Mouse (Mus musculus) heart, embryonic 16.5 days (tissue): ENCODE data around the gene Ehbp1. TPM values are rescaled to one million over a fixed set of nuclear protein-coding genes. Genes with fewer than 3 reads are reported as not detected.

Experiments used
- ATAC-seq: fragments of 200-750 bp; cut with Nextera tagmentation; replicated peaks from 2 replicates; pipeline ENCODE4 v1.8.0; 2017; ENCODE audit warnings: moderate number of reproducible peaks; ENCODE audit not compliant: insufficient read depth, low FRiP score; ENCODE audit errors: extremely low read depth
- H3K27ac ChIP-seq: fragments of 300-500 bp; sonication (generic); 2 replicates; pipeline ENCODE4 v1.5.1; 2014; ENCODE audit warnings: mild to moderate bottlenecking, low read length, control low read depth, moderate library complexity
- H3K27me3 ChIP-seq: fragments of 300-500 bp; sonication (generic); 2 replicates; pipeline ENCODE4 v1.6.1; 2014; ENCODE audit warnings: low read length, mixed read lengths; ENCODE audit not compliant: control insufficient read depth, insufficient read depth
- H3K36me3 ChIP-seq: fragments of 300-500 bp; sonication (generic); 2 replicates; pipeline ENCODE4 v1.6.1; 2014; ENCODE audit not compliant: control insufficient read depth, insufficient read depth
- H3K4me1 ChIP-seq: fragments of 300-500 bp; sonication (generic); 2 replicates; pipeline ENCODE4 v1.6.1; 2014; ENCODE audit warnings: low read length, mixed read lengths; ENCODE audit not compliant: control insufficient read depth, insufficient read depth
- H3K4me2 ChIP-seq: fragments of 300-500 bp; sonication (generic); 2 replicates; pipeline ENCODE4 v1.6.1; 2014; ENCODE audit warnings: low read depth, mild to moderate bottlenecking, control low read depth, low read length
- H3K4me3 ChIP-seq: fragments of 300-500 bp; sonication (generic); 2 replicates; pipeline ENCODE4 v1.5.1; 2014; ENCODE audit warnings: mild to moderate bottlenecking, control low read depth, low read length
- H3K9ac ChIP-seq: fragments of 300-500 bp; sonication (generic); 2 replicates; pipeline ENCODE4 v1.6.1; 2014; ENCODE audit warnings: low read length, control low read depth
- H3K9me3 ChIP-seq: fragments of 300-500 bp; sonication (generic); replicated peaks from 2 replicates; pipeline ENCODE4 v1.6.1; 2016; ENCODE audit warnings: low read length; ENCODE audit not compliant: control insufficient read depth
- WGBS: fragments of 180-500 bp; shearing (Covaris S2); extraction: QIAGEN DNeasy Blood & Tissue Kit; methylation state at CpG from one replicate; pipeline ENCODE4 v1.1.7; 2014; 5-methylcytosine and 5-hydroxymethylcytosine counted together
- polyA plus RNA-seq: library from polyadenylated mRNA; unstranded; fragments of >200 nt; fragmentation: Nextera tagmentation; extraction: Ambion mirVana; gene quantifications from 2 replicates; pipeline ENCODE4 v1.2.1, GENCODE M21; 2015

The Ehbp1 gene
- polyA plus RNA-seq, 1 experiment from 2014 or later, result 55.8 TPM

DNA sequence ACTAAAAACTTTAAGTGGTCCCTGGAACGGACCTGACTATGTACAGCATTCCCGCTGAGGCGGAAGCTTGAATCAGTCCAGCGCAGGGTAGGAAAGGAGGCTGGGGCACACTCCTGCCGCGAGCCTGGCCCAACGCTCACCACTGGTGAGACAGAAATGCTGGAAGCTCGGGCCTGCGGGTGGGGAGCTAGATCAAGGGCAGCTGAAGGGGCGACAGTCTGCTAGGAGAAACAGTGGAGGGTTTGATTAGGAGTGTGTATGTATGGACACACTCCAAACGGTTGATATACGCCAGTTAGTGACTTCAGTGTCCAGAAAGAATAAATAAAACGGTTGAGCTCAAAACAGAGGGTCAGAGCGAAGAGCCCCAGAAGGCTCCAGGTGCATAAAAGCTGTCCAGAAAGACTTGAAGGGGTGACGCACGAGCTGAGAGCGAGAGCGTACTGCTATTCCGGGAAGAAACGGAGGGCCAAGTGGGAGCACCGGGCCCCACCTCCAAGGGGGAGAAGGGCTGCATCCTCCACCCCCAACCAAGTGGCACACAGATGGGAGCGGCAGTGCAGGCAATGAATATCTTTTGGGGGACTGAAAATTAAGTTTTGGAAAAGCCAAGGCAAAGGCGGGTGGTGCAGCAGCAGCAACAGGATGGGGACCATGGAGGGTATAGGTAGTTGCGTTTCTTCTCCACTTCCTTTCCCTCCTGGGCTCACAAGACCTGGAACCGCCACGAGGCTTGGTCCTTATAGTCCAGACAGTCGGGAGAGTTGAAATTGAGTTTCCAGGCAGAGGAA, 346.4 kb downstream of the Ehbp1 start:
- H3K9ac ChIP-seq, result no peak overlapping the region
- peaks cover 11% of the 10 kb centered on the region for H3K4me1 ChIP-seq
- H3K4me3 ChIP-seq, result no peak overlapping the region; the same call in 1 of the 2 replicates
- peaks cover 86% of the 10 kb centered on the region for H3K27me3 ChIP-seq
- WGBS, result 8% methylated on average over 27 of the region's 27 CpGs
- H3K9me3 ChIP-seq, result no peaks in the 10 kb centered on the region
- no peak for ATAC-seq
- H3K27ac ChIP-seq, result no peak overlapping the region
- H3K4me2 ChIP-seq, result no peak overlapping the region
- no peaks in the 10 kb centered on the region for H3K36me3 ChIP-seq

DNA sequence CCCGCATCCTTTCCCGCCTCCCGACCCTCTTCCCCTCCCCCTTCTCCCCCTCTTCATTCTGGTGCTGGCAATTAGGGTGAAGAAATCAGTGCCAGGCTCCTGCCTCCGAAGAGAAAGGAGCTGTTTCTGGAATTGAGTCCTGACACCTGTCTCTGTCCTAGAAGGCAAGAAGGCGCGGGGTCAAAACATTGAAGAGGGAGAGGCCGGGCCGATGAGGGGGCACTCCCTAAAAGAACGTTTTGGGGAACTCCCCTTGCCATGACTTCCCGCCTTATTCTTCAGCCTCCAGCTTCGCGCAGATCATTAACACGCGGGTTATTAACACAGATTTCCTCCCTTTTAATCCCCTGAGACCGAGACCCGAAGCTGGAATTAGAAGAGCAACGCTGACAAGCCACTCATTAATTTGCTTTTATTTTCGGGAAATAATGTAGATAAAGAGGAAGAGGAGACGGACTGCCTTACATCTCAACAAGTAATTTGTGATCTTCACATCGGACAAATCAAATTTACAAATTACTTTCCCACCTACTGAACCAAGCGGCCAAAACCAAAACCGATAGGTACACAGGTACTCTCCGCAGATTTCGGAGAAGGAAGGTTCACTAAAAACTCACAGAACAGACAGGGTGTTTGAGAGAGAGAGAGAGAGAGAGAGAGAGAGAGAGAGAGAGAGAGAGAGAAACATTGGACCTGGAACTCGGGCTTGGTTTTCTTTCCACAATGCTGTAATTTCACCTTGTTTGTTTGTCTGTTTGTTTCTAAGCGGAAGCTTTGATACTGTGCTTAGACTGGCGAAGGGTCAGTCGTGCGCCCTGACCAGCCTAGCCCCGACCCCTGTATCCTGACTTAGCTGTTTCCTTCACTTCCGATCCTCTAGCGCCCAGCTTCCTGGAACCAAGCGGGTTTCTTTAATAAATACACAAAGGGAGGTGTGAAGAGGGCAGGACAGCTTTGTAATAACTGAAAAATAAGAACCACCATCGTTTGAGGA, 347.4 kb downstream of the Ehbp1 start:
- H3K27ac ChIP-seq, result no peak overlapping the region
- no peak overlapping the region for H3K4me2 ChIP-seq
- 4% methylated on average over 34 of the region's 34 CpGs for WGBS
- no peaks in the 10 kb centered on the region for H3K36me3 ChIP-seq
- no peak for ATAC-seq
- peaks cover 80% of the 10 kb centered on the region for H3K27me3 ChIP-seq
- H3K4me1 ChIP-seq, result peaks cover 9% of the 10 kb centered on the region
- no peaks in the 10 kb centered on the region for H3K9me3 ChIP-seq
- no peak overlapping the region for H3K9ac ChIP-seq
- no peak overlapping the region for H3K4me3 ChIP-seq

DNA sequence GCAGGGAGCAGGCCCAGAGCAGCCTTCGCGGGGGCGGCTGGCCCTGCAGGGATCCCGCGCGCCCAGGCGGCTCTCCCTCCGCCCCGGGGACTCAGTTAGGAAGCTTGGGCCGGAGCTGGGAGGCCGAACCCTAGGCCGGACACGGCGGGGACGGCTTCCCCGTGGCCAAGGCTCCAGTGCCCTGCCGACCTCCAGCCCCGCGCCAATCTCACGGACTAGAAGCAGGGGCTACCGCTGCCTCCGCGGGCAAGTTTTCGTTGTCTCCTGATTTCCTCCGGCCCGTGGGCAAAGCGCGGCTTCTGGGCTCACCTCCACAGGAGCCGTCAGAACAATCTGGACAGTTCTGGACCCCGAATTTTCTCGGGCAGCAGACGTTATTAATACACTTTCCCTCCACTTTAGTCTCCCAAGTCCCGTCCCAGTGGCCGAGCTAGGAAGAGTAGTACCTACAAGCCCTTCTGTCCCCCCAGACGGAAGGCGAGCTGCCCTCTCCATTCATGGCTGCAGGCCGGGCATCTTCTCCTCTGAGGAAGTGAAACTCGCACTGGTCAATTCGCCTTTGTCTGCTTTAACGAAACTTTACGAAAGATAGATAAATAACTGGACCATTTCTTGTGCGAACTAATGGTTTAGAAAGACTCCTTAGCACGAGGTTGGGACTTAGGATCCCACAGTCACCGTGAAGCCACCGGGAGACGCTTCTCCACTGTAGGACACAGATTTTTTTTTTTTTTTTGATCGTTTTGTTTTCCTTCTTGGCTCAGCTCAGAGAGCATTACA, 348.3 kb downstream of the Ehbp1 start:
- peaks cover 75% of the 10 kb centered on the region for H3K27me3 ChIP-seq
- no peaks in the 10 kb centered on the region for H3K36me3 ChIP-seq
- no peak overlapping the region for H3K27ac ChIP-seq
- no peaks in the 10 kb centered on the region for H3K9me3 ChIP-seq
- 2% methylated on average over 47 of the region's 47 CpGs for WGBS
- H3K4me3 ChIP-seq, result no peak overlapping the region
- peaks cover 9% of the 10 kb centered on the region for H3K4me1 ChIP-seq
- no peak overlapping the region for H3K4me2 ChIP-seq
- no peak overlapping the region for H3K9ac ChIP-seq
- ATAC-seq, result no peak

DNA sequence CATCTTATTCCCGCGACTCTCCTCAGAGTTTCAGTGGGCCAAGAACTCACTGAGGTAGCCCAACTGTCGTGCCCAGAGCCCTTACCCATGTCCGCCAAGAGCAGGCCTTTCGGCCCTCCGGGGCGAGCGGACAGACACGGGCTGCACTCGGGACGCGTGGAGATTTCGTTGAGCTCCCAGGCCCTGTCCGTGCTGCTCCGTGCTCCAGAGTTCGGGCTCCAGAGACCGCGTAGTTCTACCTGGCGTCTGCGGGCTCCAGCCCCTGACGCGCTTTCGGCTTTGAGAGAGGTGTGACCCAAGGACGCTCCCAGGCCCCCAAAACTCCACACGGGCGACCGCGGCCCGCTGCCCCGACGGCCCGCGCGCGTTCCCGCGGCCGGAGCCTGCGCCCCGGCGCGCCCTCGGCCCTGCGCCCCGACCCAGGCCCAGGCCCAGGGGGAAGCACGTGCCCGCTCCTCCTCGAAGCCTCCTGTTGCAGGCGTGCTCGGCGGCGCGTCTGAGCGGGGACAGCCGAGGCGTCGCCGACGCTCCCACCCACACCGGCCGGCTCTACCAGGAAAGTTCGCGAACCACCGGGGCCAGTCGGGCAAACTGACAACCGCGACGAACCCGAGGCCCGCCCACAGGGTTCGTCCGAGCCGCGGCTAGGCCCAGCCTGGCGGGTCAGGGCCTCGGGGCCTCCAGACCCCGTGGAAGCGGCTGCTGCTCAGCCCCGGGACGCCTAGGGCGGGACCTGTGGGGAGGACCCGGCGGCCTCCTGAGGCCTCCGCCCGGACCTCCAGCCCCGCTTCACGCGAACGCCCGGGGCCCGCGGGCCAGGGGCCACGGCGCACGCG, 349.1 kb downstream of the Ehbp1 start:
- H3K9me3 ChIP-seq, result no peaks in the 10 kb centered on the region
- peaks cover 67% of the 10 kb centered on the region for H3K27me3 ChIP-seq
- ATAC-seq, result no peak
- no peak overlapping the region for H3K9ac ChIP-seq
- WGBS, result 3% methylated on average over 96 of the region's 96 CpGs
- H3K36me3 ChIP-seq, result no peaks in the 10 kb centered on the region
- H3K4me3 ChIP-seq, result no peak overlapping the region
- H3K4me2 ChIP-seq, result no peak overlapping the region
- no peak overlapping the region for H3K27ac ChIP-seq
- H3K4me1 ChIP-seq, result peaks cover 9% of the 10 kb centered on the region

DNA sequence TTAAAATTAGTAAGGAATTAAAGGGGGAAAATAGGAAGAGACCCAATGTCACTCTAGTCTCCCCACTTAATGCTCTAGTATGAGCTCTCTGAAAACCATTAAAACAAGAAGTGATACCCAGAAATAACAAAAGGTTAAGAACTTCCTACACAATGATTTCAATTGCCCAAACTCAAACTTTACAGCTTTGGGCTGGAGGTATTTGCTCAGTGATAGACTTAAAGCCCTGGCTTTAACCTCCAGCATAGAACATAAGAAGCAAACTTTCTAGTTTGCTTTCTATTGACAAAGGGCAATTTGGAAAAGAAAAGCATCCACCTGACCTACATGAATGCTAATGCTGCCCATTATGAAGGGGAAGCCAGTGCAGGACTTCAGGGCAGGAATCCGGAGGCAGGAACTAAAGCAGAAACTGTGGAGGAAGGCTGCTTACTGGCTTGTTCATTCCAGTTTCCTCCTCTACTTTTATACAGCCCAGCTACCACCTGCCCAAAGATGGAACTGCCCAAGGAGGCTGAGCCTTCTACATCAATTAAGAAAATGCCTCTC, 353.6 kb downstream of the Ehbp1 start:
- no peak overlapping the region for H3K27ac ChIP-seq
- ATAC-seq, result no peak
- 84% methylated on average over 1 of the region's 1 CpGs for WGBS
- no peak overlapping the region for H3K4me2 ChIP-seq
- H3K9ac ChIP-seq, result no peak overlapping the region
- no peaks in the 10 kb centered on the region for H3K9me3 ChIP-seq
- no peaks in the 10 kb centered on the region for H3K36me3 ChIP-seq
- H3K4me1 ChIP-seq, result no peaks in the 10 kb centered on the region
- no peak overlapping the region for H3K4me3 ChIP-seq
- peaks cover 29% of the 10 kb centered on the region for H3K27me3 ChIP-seq

DNA sequence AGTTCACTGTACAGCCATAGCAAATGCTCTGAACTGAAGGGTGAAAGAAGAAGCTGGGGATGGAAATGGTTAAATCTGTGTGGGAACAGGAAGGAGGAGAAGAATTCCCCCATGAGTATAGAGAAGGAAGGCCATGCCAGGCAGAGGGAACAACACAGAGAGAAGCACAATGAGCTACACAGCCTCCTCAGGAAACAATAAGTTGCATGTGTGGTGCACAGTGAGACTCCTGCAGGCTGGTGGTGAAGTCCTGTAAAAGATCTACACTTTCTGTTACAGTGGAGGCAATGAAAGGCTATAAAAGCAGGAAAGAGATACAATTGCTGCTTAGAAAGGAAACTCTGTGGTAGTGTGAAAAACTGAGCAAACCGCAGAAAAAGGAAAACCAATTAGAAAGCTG, 357.0 kb downstream of the Ehbp1 start:
- Histone ChIP-seq H3K4me1 (no peaks in the 10 kb centered on the region), H3K27me3 (peaks cover 13% of the 10 kb centered on the region), H3K4me3 (no peak overlapping the region), H3K36me3 (no peaks in the 10 kb centered on the region), H3K9me3 (no peaks in the 10 kb centered on the region), H3K9ac (no peak overlapping the region), H3K4me2 (no peak overlapping the region), H3K27ac (no peak overlapping the region)
- 70% methylated on average over 1 of the region's 1 CpGs for WGBS
- no peak for ATAC-seq

DNA sequence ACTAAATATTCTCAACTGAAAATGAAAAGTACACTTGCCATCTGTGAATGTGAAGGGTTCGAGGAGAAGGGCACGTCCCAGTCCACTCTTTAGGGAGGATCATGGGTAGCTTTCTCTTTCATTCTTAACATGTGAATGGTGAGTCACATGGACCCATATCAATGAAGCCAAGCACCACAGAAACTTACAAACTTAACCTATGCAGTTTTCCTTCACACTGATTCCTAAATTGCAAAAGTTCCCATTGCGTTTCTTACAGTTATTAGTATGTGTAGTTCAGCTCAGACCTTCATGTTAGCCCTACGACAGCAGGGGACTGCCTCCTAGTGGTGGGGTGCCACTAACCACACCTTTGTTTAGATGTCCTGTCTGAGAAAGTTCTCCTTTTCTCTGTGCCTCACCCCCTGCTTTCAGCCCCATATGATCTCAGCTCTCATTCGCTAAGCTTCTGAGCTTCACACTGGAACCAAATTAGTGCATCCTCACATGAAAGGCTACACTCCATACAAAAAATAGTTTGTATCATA, 368.0 kb downstream of the Ehbp1 start:
- no peaks in the 10 kb centered on the region for H3K9me3 ChIP-seq
- no peak for ATAC-seq
- no peak overlapping the region for H3K27ac ChIP-seq
- H3K4me1 ChIP-seq, result no peaks in the 10 kb centered on the region
- no peak overlapping the region for H3K4me3 ChIP-seq
- 64% methylated on average over 5 of the region's 5 CpGs for WGBS
- no peak overlapping the region for H3K4me2 ChIP-seq
- no peaks in the 10 kb centered on the region for H3K27me3 ChIP-seq
- no peak overlapping the region for H3K9ac ChIP-seq
- H3K36me3 ChIP-seq, result no peaks in the 10 kb centered on the region

DNA sequence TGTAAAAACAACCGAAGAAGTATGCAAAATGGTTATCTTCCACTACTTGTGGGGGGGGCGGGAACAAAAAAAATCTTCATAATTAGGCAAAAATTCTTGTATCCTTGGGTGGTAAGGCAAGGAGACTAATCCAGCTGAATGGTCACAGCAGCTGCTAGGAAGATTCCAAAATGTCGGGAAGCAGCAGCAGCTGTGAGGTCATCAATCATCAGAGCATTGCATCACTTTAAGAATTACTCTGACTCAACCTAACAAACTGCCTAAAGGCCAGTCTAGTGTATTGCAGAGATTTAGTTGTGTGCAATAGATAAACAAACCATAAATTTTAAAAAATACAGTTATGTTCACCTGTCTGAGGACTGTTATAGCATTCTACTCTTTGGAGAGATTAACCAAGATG, 368.5 kb downstream of the Ehbp1 start:
- Histone ChIP-seq H3K4me2 (no peak overlapping the region), H3K27ac (no peak overlapping the region), H3K4me1 (no peaks in the 10 kb centered on the region), H3K27me3 (no peaks in the 10 kb centered on the region), H3K36me3 (no peaks in the 10 kb centered on the region), H3K4me3 (no peak overlapping the region), H3K9me3 (no peaks in the 10 kb centered on the region), H3K9ac (no peak overlapping the region)
- ATAC-seq, result no peak
- WGBS, result 66% methylated on average over 3 of the region's 3 CpGs
